Mouse (Mus musculus): ENCODE data around the gene Armt1. TPM values are rescaled to one million over a fixed set of nuclear protein-coding genes. Genes with fewer than 3 reads are reported as not detected.

Gene Armt1
- total and polyA plus RNA-seq, 3 experiments = 24.2 to 25.1 TPM; not detected in 1

GRCm38 (mm10) chr10:4483848-4484247, 51.6 kb downstream of the Armt1 start:
- no peaks in the 10 kb centered on the region for H3K27me3 ChIP-seq (ENCODE audit: control insufficient read depth in 1 of 2, insufficient read depth in 2 of 2, low read length in 2 of 2)
- no peak for DNase-seq (ENCODE audit: low read depth, low spot score)
- TF ChIP-seq E2F4 (IDR thresholded peaks at IDR 0.05; ENCODE audit: borderline replicate concordance, low read depth, low read length) = no peak
- TF ChIP-seq POLR2AphosphoS5 (IDR thresholded peaks at IDR 0.05; ENCODE audit: borderline replicate concordance, low read depth, low read length) = no peak
- TF ChIP-seq ZKSCAN1 (IDR thresholded peaks at IDR 0.05; ENCODE audit: low read depth, low read length) = no peak
- TF ChIP-seq EP300 (IDR thresholded peaks at IDR 0.05; ENCODE audit: low read depth in 1 of 2, low read length in 2 of 2) = no peak
- TF ChIP-seq GATA1 (IDR thresholded peaks at IDR 0.05; ENCODE audit: low read depth, low read length) = no peak
- no peak for TF ChIP-seq MAFK (IDR thresholded peaks at IDR 0.05; ENCODE audit: borderline replicate concordance, low read depth, low read length)
- TF ChIP-seq MEF2A (IDR thresholded peaks at IDR 0.05; ENCODE audit: extremely low read depth, insufficient replicate concordance, low read depth, low read length, poor library complexity, severe bottlenecking) = no peak
- H3K4me1 ChIP-seq (ENCODE audit: control insufficient read depth in 1 of 2, insufficient read depth in 2 of 2, low read length in 2 of 2) = peaks cover 0 to 7% of the 10 kb centered on the region in 2 experiments; a peak in 1 of 4 replicates
- peaks cover 0 to 7% of the 10 kb centered on the region in 2 experiments; a peak in 2 of 4 replicates for H3K36me3 ChIP-seq (ENCODE audit: control insufficient read depth in 1 of 2, insufficient read depth in 2 of 2, low read length in 2 of 2)
- no peak overlapping the region for H3K9ac ChIP-seq (ENCODE audit: control insufficient read depth, low read depth, low read length, poor library complexity, severe bottlenecking)
- H3K4me3 ChIP-seq (ENCODE audit: control insufficient read depth in 1 of 2, insufficient read depth in 1 of 2, low read depth in 2 of 2, low read length in 2 of 2) = no peak overlapping the region
- H3K9me3 ChIP-seq (replicated peaks; ENCODE audit: insufficient read depth, low read length) = no peaks in the 10 kb centered on the region
- no peak overlapping the region for H3K27ac ChIP-seq (ENCODE audit: control insufficient read depth, low read depth, low read length)
- H3K79me2 ChIP-seq (ENCODE audit: control insufficient read depth, insufficient read depth, low read length, poor library complexity) = no peaks in the 10 kb centered on the region

GRCm38 (mm10) chr10:4484986-4485385, 52.7 kb downstream of the Armt1 start:
- Histone ChIP-seq H3K9ac (ENCODE audit: control insufficient read depth, low read depth, low read length, poor library complexity, severe bottlenecking) (peak overlapping the region; percentile 42), H3K4me3 (ENCODE audit: control insufficient read depth in 1 of 2, insufficient read depth in 1 of 2, low read depth in 2 of 2, low read length in 2 of 2) (peak overlapping the region in 1 of 2 experiments; percentile 6; a peak in 1 of 4 replicates), H3K4me1 (ENCODE audit: control insufficient read depth in 1 of 2, insufficient read depth in 2 of 2, low read length in 2 of 2) (peaks cover 2 to 10% of the 10 kb centered on the region in 2 experiments; a peak in 3 of 4 replicates), H3K9me3 (replicated peaks; ENCODE audit: insufficient read depth, low read length) (no peaks in the 10 kb centered on the region), H3K79me2 (ENCODE audit: control insufficient read depth, insufficient read depth, low read length, poor library complexity) (no peaks in the 10 kb centered on the region), H3K27ac (ENCODE audit: control insufficient read depth, low read depth, low read length) (peak overlapping the region; percentile 64), H3K36me3 (ENCODE audit: control insufficient read depth in 1 of 2, insufficient read depth in 2 of 2, low read length in 2 of 2) (peaks cover 0 to 10% of the 10 kb centered on the region in 2 experiments; a peak in 2 of 4 replicates), H3K27me3 (ENCODE audit: control insufficient read depth in 1 of 2, insufficient read depth in 2 of 2, low read length in 2 of 2) (no peaks in the 10 kb centered on the region)
- peak; percentile 84 for DNase-seq (ENCODE audit: low read depth, low spot score)
- TF ChIP-seq GABPA (IDR thresholded peaks at IDR 0.05; ENCODE audit: low read depth, low read length) (no peak), ZNF384 (IDR thresholded peaks at IDR 0.05; ENCODE audit: low read depth, low read length) (no peak), EP300 (IDR thresholded peaks at IDR 0.05; ENCODE audit: low read depth in 1 of 2, low read length in 2 of 2) (peak; percentile 42 to 56; a peak in 2 of 4 replicates), NELFE (IDR thresholded peaks at IDR 0.05; ENCODE audit: low read depth, low read length) (0 out of 2 replicates have a peak, but pooled peaks have one; percentile 21), RCOR1 (IDR thresholded peaks at IDR 0.05; ENCODE audit: low read depth, low read length) (no peak), UBTF (IDR thresholded peaks at IDR 0.05; ENCODE audit: borderline replicate concordance, insufficient read depth, low read depth, low read length) (no peak), SMC3 (IDR thresholded peaks at IDR 0.05; ENCODE audit: low read depth, low read length) (no peak), TBP (IDR thresholded peaks at IDR 0.05; ENCODE audit: low read depth, low read length) (peak; percentile 44; the same call in 1 of the 2 replicates), ZMIZ1 (IDR thresholded peaks at IDR 0.05; ENCODE audit: low read depth, low read length) (no peak), MYC (IDR thresholded peaks at IDR 0.05; ENCODE audit: low read depth, low read length) (0 out of 2 replicates have a peak, but pooled peaks have one; percentile 25), CHD1 (IDR thresholded peaks at IDR 0.05; ENCODE audit: low read depth, low read length) (no peak), E2F4 (IDR thresholded peaks at IDR 0.05; ENCODE audit: borderline replicate concordance, low read depth, low read length) (no peak), MXI1 (IDR thresholded peaks at IDR 0.05; ENCODE audit: low read depth, low read length) (no peak), JUND (IDR thresholded peaks at IDR 0.05; ENCODE audit: low read depth, low read length) (no peak), MAZ (IDR thresholded peaks at IDR 0.05; ENCODE audit: low read depth, low read length) (no peak), CTCF (IDR thresholded peaks at IDR 0.05 in 2 of 3, conservative IDR thresholded peaks at IDR 0.05 in 1 of 3; ENCODE audit: control insufficient read depth in 1 of 3, insufficient read depth in 1 of 3, low read depth in 2 of 3, low read length in 3 of 3, poor library complexity in 1 of 3, severe bottlenecking in 1 of 3) (no peak), ETS1 (IDR thresholded peaks at IDR 0.05; ENCODE audit: low read depth, low read length) (0 out of 2 replicates have a peak, but pooled peaks have one; percentile 27), USF1 (IDR thresholded peaks at IDR 0.05; ENCODE audit: low read depth, low read length) (no peak), MAFK (IDR thresholded peaks at IDR 0.05; ENCODE audit: borderline replicate concordance, low read depth, low read length) (no peak), MYB (IDR thresholded peaks at IDR 0.05; ENCODE audit: low read depth, low read length) (no peak), CHD2 (IDR thresholded peaks at IDR 0.05; ENCODE audit: low read length) (no peak), RAD21 (IDR thresholded peaks at IDR 0.05; ENCODE audit: low read depth, low read length) (no peak), HCFC1 (IDR thresholded peaks at IDR 0.05; ENCODE audit: low read depth, low read length) (peak; percentile 39; the same call in 1 of the 2 replicates), BHLHE40 (IDR thresholded peaks at IDR 0.05; ENCODE audit: borderline replicate concordance, low read depth, low read length) (no peak), POLR2A (IDR thresholded peaks at IDR 0.05; ENCODE audit: control insufficient read depth in 1 of 2, insufficient read depth in 1 of 2, low read depth in 1 of 2, low read length in 2 of 2, poor library complexity in 1 of 2) (peak in 1 of 2 experiments; percentile 33; a peak in 1 of 4 replicates), TAL1 (IDR thresholded peaks at IDR 0.05; ENCODE audit: low read length) (peak; percentile 28; the same call in 1 of the 2 replicates), KAT2A (conservative IDR thresholded peaks at IDR 0.05; ENCODE audit: low read depth, low read length) (no peak)
